24 mouse cellular contexts compared by ENCODE assay signal in the genomic region with DNA sequence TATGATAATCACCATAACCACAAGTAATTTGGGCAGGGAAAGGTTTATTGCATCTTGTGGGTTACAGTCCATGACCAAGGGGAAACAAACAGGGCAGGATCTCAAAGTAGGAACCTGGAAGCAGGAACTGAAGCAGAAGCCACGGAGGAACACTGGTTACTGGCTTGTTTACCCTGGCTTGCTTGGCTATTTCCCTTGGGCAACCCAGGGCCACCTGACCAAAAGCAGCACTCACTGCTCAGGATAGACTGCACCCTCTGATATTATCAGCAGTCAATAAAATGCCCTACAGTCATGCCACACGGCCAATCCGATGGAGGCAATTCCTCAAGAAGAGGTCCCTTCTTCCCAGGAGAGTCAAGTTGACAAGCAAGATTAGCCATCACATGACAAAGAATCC. TPM values are rescaled to one million over a fixed set of nuclear protein-coding genes. Genes with fewer than 3 reads are reported as not detected.
"Had no signal": no experiment of that assay in that cellular context is flagged by ENCODE, and none has a peak within 500 bp of the region (broad histone marks: within the 10 kb centered on the region; RNA-seq: fewer than 3 reads in every experiment).

No protein-coding gene starts in this region.

- H3K4me2 ChIP-seq: limb, embryonic 13.5 days; lung, embryonic 14.5 days; midbrain, embryonic 12.5 days; midbrain, embryonic 15.5 days; neural tube, embryonic 12.5 days; neural tube, embryonic 15.5 days had no signal

- H3K9ac ChIP-seq: limb, embryonic 13.5 days; liver, embryonic 14.5 days; liver, postnatal 0 days; lung, embryonic 14.5 days; midbrain, embryonic 12.5 days; midbrain, embryonic 15.5 days; neural tube, embryonic 12.5 days; neural tube, embryonic 15.5 days had no signal

- H3K36me3 ChIP-seq: limb, embryonic 10.5 days; limb, embryonic 13.5 days; midbrain, embryonic 12.5 days; midbrain, embryonic 15.5 days; neural tube, embryonic 12.5 days; neural tube, embryonic 15.5 days had no signal

- H3K9me3 ChIP-seq: limb, embryonic 10.5 days; limb, embryonic 13.5 days; midbrain, embryonic 12.5 days; midbrain, embryonic 15.5 days; neural tube, embryonic 12.5 days; neural tube, embryonic 15.5 days had no signal

- ATAC-seq: intestine, postnatal 0 days; liver, postnatal 0 days; lung, postnatal 0 days; midbrain, embryonic 15.5 days had no signal

- H3K27me3 ChIP-seq: limb, embryonic 13.5 days; midbrain, embryonic 12.5 days; midbrain, embryonic 15.5 days; neural tube, embryonic 12.5 days; neural tube, embryonic 15.5 days had no signal

- H3K4me3 ChIP-seq: layer of hippocampus, adult 2 months; limb, embryonic 10.5 days; limb, embryonic 13.5 days; midbrain, embryonic 12.5 days; midbrain, embryonic 15.5 days; neural tube, embryonic 12.5 days; neural tube, embryonic 15.5 days had no signal

- H3K27ac ChIP-seq: kidney, postnatal 0 days; layer of hippocampus, adult 2 months; limb, embryonic 10.5 days; limb, embryonic 13.5 days; liver, embryonic 14.5 days; macrophage; midbrain, embryonic 12.5 days; midbrain, embryonic 15.5 days; neural tube, embryonic 12.5 days; neural tube, embryonic 15.5 days; stomach, postnatal 0 days had no signal

- DNase-seq: kidney, adult 2 months; kidney, postnatal 25 days; layer of hippocampus, adult 9-11 months; liver; liver, postnatal 0 days; lung, embryonic 14.5 days; right cerebral cortex, adult 18-20 months; right cerebral cortex, postnatal 14 days; right cerebral cortex, postnatal 4 days; thymus, adult 18-20 months; thymus, postnatal 4 days had no signal

RNA-seq across cellular contexts. Expression of a gene that starts 1.9 kb away (rescaled TPM):
- polyA plus RNA-seq: intestine, postnatal 0 days; macrophage; stomach, postnatal 0 days had no signal
